Mouse (Mus musculus): ENCODE measurements around the gene Gm47996.

DNA sequence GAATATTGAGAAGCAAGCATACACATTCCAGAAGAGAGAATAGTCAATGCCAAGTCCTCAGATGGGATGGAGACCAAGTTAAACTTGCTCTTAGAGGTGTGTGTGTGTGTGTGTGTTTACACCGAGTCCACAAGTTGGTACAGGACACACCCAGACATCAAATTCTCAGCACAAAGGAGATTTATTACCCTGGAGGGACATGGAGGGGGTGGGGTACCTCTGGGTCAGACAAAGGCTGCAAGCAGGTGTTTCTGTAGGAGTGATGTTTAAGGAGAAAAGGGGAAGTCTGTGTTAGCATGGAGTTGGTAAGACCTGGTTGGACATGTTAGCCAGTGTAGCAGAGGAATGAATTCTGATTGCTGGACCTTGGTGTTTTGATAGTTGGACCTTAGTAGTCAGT, 6.1 kb downstream of the Gm47996 start:
- TF ChIP-seq POLR2A (IDR thresholded peaks at IDR 0.05; ENCODE audit: insufficient read depth, low read depth, low read length) (no peak), CTCF (IDR thresholded peaks at IDR 0.05; ENCODE audit: insufficient read depth, low read depth, low read length) (no peak)
